Mouse (Mus musculus) hindbrain, postnatal 0 days (tissue): ENCODE measurements around the gene Csgalnact2. TPM values are rescaled to one million over a fixed set of nuclear protein-coding genes. Genes with fewer than 3 reads are reported as not detected.

Experiments
- ATAC-seq: fragments of 200-750 bp; cut with Nextera tagmentation; 2 replicates; pipeline ENCODE4 v1.8.0; 2017; ENCODE audit warnings: mild to moderate bottlenecking, moderate TSS enrichment, moderate library complexity
- DNase-seq: peaks from one replicate; pipeline ENCODE4 v3.0.0-alpha.2; 2015; ENCODE audit warnings: low spot score
- H3K27ac ChIP-seq: fragments of 300-500 bp; sonication (generic); 2 replicates; pipeline ENCODE4 v1.5.1; 2014; ENCODE audit warnings: mild to moderate bottlenecking
- H3K27me3 ChIP-seq: fragments of 300-500 bp; sonication (generic); 2 replicates; pipeline ENCODE4 v1.6.1; 2014; ENCODE audit warnings: low read length, mixed read lengths; ENCODE audit not compliant: insufficient read depth
- H3K36me3 ChIP-seq: fragments of 300-500 bp; sonication (generic); 2 replicates; pipeline ENCODE4 v1.6.1; 2014; ENCODE audit warnings: low read length, mixed read lengths; ENCODE audit not compliant: insufficient read depth
- H3K4me1 ChIP-seq: fragments of 300-500 bp; sonication (generic); 2 replicates; pipeline ENCODE4 v1.6.1; 2014; ENCODE audit warnings: antibody characterized with exemption, low read length, mixed read lengths; ENCODE audit not compliant: insufficient read depth
- H3K4me2 ChIP-seq: fragments of 300-500 bp; sonication (generic); 2 replicates; pipeline ENCODE4 v1.6.1; 2014; ENCODE audit warnings: low read depth, mild to moderate bottlenecking, low read length, moderate library complexity, mixed read lengths
- H3K4me3 ChIP-seq: fragments of 300-500 bp; sonication (generic); 2 replicates; pipeline ENCODE4 v1.5.1; 2014; ENCODE audit warnings: low read length
- H3K9ac ChIP-seq: fragments of 300-500 bp; sonication (generic); replicated peaks from 2 replicates; pipeline ENCODE4 v1.6.1; 2014; ENCODE audit warnings: mild to moderate bottlenecking, low read length, moderate library complexity, mixed read lengths
- H3K9me3 ChIP-seq: fragments of 300-500 bp; sonication (generic); 2 replicates; pipeline ENCODE4 v1.6.1; 2016; ENCODE audit warnings: low read length, mixed read lengths
- CTCF ChIP-seq: IDR thresholded peaks from 2 replicates; pipeline ENCODE4 v1.5.1; 2016; ENCODE audit warnings: antibody characterized with exemption, control low read depth, low read depth
- WGBS: fragments of 180-500 bp; shearing (Covaris S2); extraction: QIAGEN DNeasy Blood & Tissue Kit; methylation state at CpG from one replicate; pipeline ENCODE4 v1.1.7; 2014; 5-methylcytosine and 5-hydroxymethylcytosine counted together
- polyA plus RNA-seq: library from polyadenylated mRNA; unstranded; fragments of >200 nt; fragmentation: Nextera tagmentation; extraction: Ambion mirVana; gene quantifications from 2 replicates; pipeline ENCODE4 v1.2.1, GENCODE M21; 2015
- total RNA-seq: library from RNA; depleted of rRNA; stranded (reverse); fragments of >200 nt; gene quantifications from 2 replicates; pipeline ENCODE4 v1.2.3, GENCODE M21; 2014

Gene Csgalnact2
- total and polyA plus RNA-seq, 2 experiments from 2014 or later: 9.3 to 11.2 TPM

- no peaks in the 10 kb centered on the region for H3K36me3 ChIP-seq
- no peak for ATAC-seq
- no peak overlapping the region for H3K4me3 ChIP-seq
These were observed 54.3 kb downstream of the Csgalnact2 start for GRCm38 (mm10) chr6:118084596-118084995.

GRCm38 (mm10) chr6:118083608-118084007 lies 55.3 kb downstream of the Csgalnact2 start:
- no peaks in the 10 kb centered on the region for H3K9me3 ChIP-seq
- H3K4me1 ChIP-seq: no peaks in the 10 kb centered on the region; the same call in 1 of the 2 replicates
- no peak overlapping the region for H3K4me2 ChIP-seq
- TF ChIP-seq CTCF: no peak
- ATAC-seq (no peak), DNase-seq (no peak)
- H3K9ac ChIP-seq: no peak overlapping the region
- no peak overlapping the region for H3K4me3 ChIP-seq
- H3K27ac ChIP-seq: no peak overlapping the region
- H3K36me3 ChIP-seq: no peaks in the 10 kb centered on the region
- WGBS: 83% methylated on average over 6 of the region's 6 CpGs
- no peaks in the 10 kb centered on the region for H3K27me3 ChIP-seq

More at GRCm38 (mm10) chr6:118084596-118084995, 54.3 kb downstream of the Csgalnact2 start:
- Histone ChIP-seq H3K9ac (no peak overlapping the region), H3K9me3 (no peaks in the 10 kb centered on the region), H3K27ac (no peak overlapping the region), H3K4me1 (no peaks in the 10 kb centered on the region), H3K4me2 (no peak overlapping the region), H3K27me3 (no peaks in the 10 kb centered on the region)
- WGBS: 89% methylated on average over 8 of the region's 8 CpGs
- DNase-seq: no peak
- TF ChIP-seq CTCF: no peak

GRCm38 (mm10) chr6:118082384-118082783 lies 56.6 kb downstream of the Csgalnact2 start:
- DNase-seq: no peak
- H3K9ac ChIP-seq: no peak overlapping the region
- no peaks in the 10 kb centered on the region; the same call in 1 of the 2 replicates for H3K4me1 ChIP-seq
- no peaks in the 10 kb centered on the region for H3K27me3 ChIP-seq
- TF ChIP-seq CTCF: no peak
- 77% methylated on average over 3 of the region's 3 CpGs for WGBS
- no peaks in the 10 kb centered on the region for H3K9me3 ChIP-seq
- H3K36me3 ChIP-seq: no peaks in the 10 kb centered on the region
- no peak overlapping the region for H3K4me3 ChIP-seq
- no peak for ATAC-seq
- H3K27ac ChIP-seq: no peak overlapping the region
- no peak overlapping the region for H3K4me2 ChIP-seq

GRCm38 (mm10) chr6:118080711-118081110 lies 58.2 kb downstream of the Csgalnact2 start:
- no peak for TF ChIP-seq CTCF
- H3K9me3 ChIP-seq: no peaks in the 10 kb centered on the region
- H3K27ac ChIP-seq: no peak overlapping the region
- no peak overlapping the region for H3K4me2 ChIP-seq
- no peak overlapping the region for H3K9ac ChIP-seq
- no peaks in the 10 kb centered on the region; the same call in 1 of the 2 replicates for H3K4me1 ChIP-seq
- ATAC-seq (no peak), DNase-seq (no peak)
- no peaks in the 10 kb centered on the region for H3K27me3 ChIP-seq
- 89% methylated on average over 4 of the region's 4 CpGs for WGBS
- H3K36me3 ChIP-seq: no peaks in the 10 kb centered on the region
- no peak overlapping the region for H3K4me3 ChIP-seq

GRCm38 (mm10) chr6:118079762-118080465 lies 59.0 kb downstream of the Csgalnact2 start:
- no peak for ATAC-seq
- Histone ChIP-seq H3K4me1 (no peaks in the 10 kb centered on the region; the same call in 1 of the 2 replicates), H3K36me3 (no peaks in the 10 kb centered on the region), H3K4me3 (no peak overlapping the region), H3K27me3 (no peaks in the 10 kb centered on the region), H3K9me3 (no peaks in the 10 kb centered on the region), H3K9ac (no peak overlapping the region), H3K27ac (no peak overlapping the region), H3K4me2 (no peak overlapping the region)
- no peak for DNase-seq
- 47% methylated on average over 10 of the region's 10 CpGs for WGBS
- TF ChIP-seq CTCF: no peak

GRCm38 (mm10) chr6:118079292-118079691 lies 59.6 kb downstream of the Csgalnact2 start:
- Histone ChIP-seq H3K4me3 (no peak overlapping the region), H3K4me1 (peaks cover 4% of the 10 kb centered on the region), H3K4me2 (no peak overlapping the region), H3K9me3 (no peaks in the 10 kb centered on the region), H3K27me3 (no peaks in the 10 kb centered on the region), H3K9ac (no peak overlapping the region), H3K36me3 (no peaks in the 10 kb centered on the region), H3K27ac (no peak overlapping the region)
- no peak for DNase-seq
- TF ChIP-seq CTCF: no peak
- no peak for ATAC-seq
- 68% methylated on average over 3 of the region's 3 CpGs for WGBS

- H3K4me3 ChIP-seq: no peak overlapping the region
- H3K9ac ChIP-seq: no peak overlapping the region
- 63% methylated on average over 10 of the region's 10 CpGs for WGBS
- ATAC-seq: no peak
- H3K4me2 ChIP-seq: no peak overlapping the region
- no peaks in the 10 kb centered on the region for H3K9me3 ChIP-seq
- no peaks in the 10 kb centered on the region for H3K27me3 ChIP-seq
- no peak for DNase-seq
- H3K4me1 ChIP-seq: peaks cover 7% of the 10 kb centered on the region
- H3K27ac ChIP-seq: no peak overlapping the region
- no peak for TF ChIP-seq CTCF
- H3K36me3 ChIP-seq: no peaks in the 10 kb centered on the region
These were observed 60.2 kb downstream of the Csgalnact2 start for GRCm38 (mm10) chr6:118078751-118079150.
